Mouse (Mus musculus) ES-E14 (cell line): ENCODE measurements around the gene Mtmr14. TPM values are rescaled to one million over a fixed set of nuclear protein-coding genes. Genes with fewer than 3 reads are reported as not detected.

Experiments used
- DNase-seq: peaks from one replicate; pipeline ENCODE4 v3.0.0-alpha.2; 2013; ENCODE audit warnings: low read depth, low spot score
- H3K27ac ChIP-seq: 2 replicates; pipeline ENCODE4 v1.5.1; 2012; ENCODE audit warnings: low read depth, mild to moderate bottlenecking, low read length, moderate library complexity, mixed read lengths; ENCODE audit not compliant: poor library complexity, insufficient read depth, severe bottlenecking
- H3K36me3 ChIP-seq: 2 replicates; pipeline ENCODE4 v1.6.1; 2012; ENCODE audit warnings: mild to moderate bottlenecking, low read length, moderate library complexity, mixed read lengths; ENCODE audit not compliant: control insufficient read depth, poor library complexity, insufficient read depth, severe bottlenecking
- H3K4me1 ChIP-seq, 2 experiments: fragments of 150-350 bp in 1 of 2; sonication (generic) in 1 of 2; 2 replicates each; pipeline ENCODE4 v1.6.1; 2012; ENCODE audit warnings: low read length in 2 of 2, mild to moderate bottlenecking in 1 of 2, mixed read lengths in 1 of 2; ENCODE audit not compliant: control insufficient read depth in 2 of 2, insufficient read depth in 2 of 2, poor library complexity in 1 of 2
- H3K4me3 ChIP-seq, 2 experiments: fragments of 150-350 bp in 1 of 2; sonication (generic) in 1 of 2; 2 replicates each; pipeline ENCODE4 v1.5.1; 2012; ENCODE audit warnings: low read length in 2 of 2, low read depth in 1 of 2, mild to moderate bottlenecking in 1 of 2, mixed read lengths in 1 of 2; ENCODE audit not compliant: insufficient read depth in 1 of 2, poor library complexity in 1 of 2, severe bottlenecking in 1 of 2
- H3K9ac ChIP-seq: 2 replicates; pipeline ENCODE4 v1.6.1; 2012; ENCODE audit warnings: low read depth, mild to moderate bottlenecking, low read length, mixed read lengths; ENCODE audit not compliant: poor library complexity, insufficient read depth, severe bottlenecking
- H3K9me3 ChIP-seq: fragments of 150-350 bp; sonication (generic); 2 replicates; pipeline ENCODE4 v1.6.1; 2012; ENCODE audit warnings: low read depth, mild to moderate bottlenecking, low read length; ENCODE audit not compliant: control insufficient read depth, insufficient read depth
- CHD2 ChIP-seq: IDR thresholded peaks from 2 replicates; pipeline ENCODE4 v1.6.1; 2014; ENCODE audit warnings: mild to moderate bottlenecking, low read depth, low read length, inconsistent platforms
- HCFC1 ChIP-seq: IDR thresholded peaks from 2 replicates; pipeline ENCODE4 v1.6.1; 2012; ENCODE audit warnings: low read length, inconsistent platforms, borderline replicate concordance; ENCODE audit not compliant: insufficient read depth
- MAFK ChIP-seq: IDR thresholded peaks from 2 replicates; pipeline ENCODE4 v1.6.1; 2014; ENCODE audit warnings: mild to moderate bottlenecking, low read depth, low read length, inconsistent platforms; ENCODE audit not compliant: insufficient read depth
- ZC3H11A ChIP-seq: IDR thresholded peaks from 2 replicates; pipeline ENCODE4 v1.6.1; 2012; ENCODE audit warnings: low read depth, mild to moderate bottlenecking, inconsistent platforms, low read length, borderline replicate concordance
- ZNF384 ChIP-seq: IDR thresholded peaks from 2 replicates; pipeline ENCODE4 v1.6.1; 2012; ENCODE audit warnings: low read depth, low read length, inconsistent platforms
- in situ Hi-C, 2 experiments: fragments of 600-800 bp; cut with MboI; formaldehyde crosslinking; loops; one replicate each; pipeline ENCODE4 v1.15.1; 2025; ENCODE audit warnings: low sequenced_read_pairs in 2 of 2, inconsistent platforms in 1 of 2; ENCODE audit not compliant: unreplicated experiment in 2 of 2
- total RNA-seq: library from RNA; depleted of rRNA; stranded (reverse); fragments of 300-350 nt; gene quantifications from 2 replicates; pipeline ENCODE4 v1.2.3, GENCODE M21; 2012

Gene Mtmr14
- total RNA-seq, 1 experiment, result 42.4 TPM

- no peaks in the 10 kb centered on the region for H3K9me3 ChIP-seq
- H3K9ac ChIP-seq, result peak within 1 kb of the TSS; percentile 18; the same call in 1 of the 2 replicates
- DNase-seq, result peak; percentile 66
- peaks cover 0 to 11% of the 10 kb centered on the region in 2 experiments; a peak in 1 of 4 replicates for H3K4me1 ChIP-seq
- peak within 1 kb of the TSS; percentile 52 to 59 for H3K4me3 ChIP-seq
- H3K36me3 ChIP-seq, result no peaks in the 10 kb centered on the region
- in situ Hi-C loops, result no loop called here
- TF ChIP-seq ZC3H11A (no peak), CHD2 (no peak), HCFC1 (no peak), ZNF384 (no peak), MAFK (no peak)
- no peak within 1 kb of the TSS for H3K27ac ChIP-seq
Observed at GRCm38 (mm10) chr6:113282101-113282802, 44.6 kb downstream of the Mtmr14 start, which contains the start of gene Cpne9. TSS of gene Cpne9 (plus strand) at chr6:113282307.

- no peak for DNase-seq
- in situ Hi-C loops, result no loop called here
- TF ChIP-seq MAFK (no peak), ZC3H11A (no peak)
- H3K9me3 ChIP-seq, result no peaks in the 10 kb centered on the region
- H3K9ac ChIP-seq, result peak overlapping the region; percentile 18; the same call in 1 of the 2 replicates
- no peaks in the 10 kb centered on the region for H3K36me3 ChIP-seq
- peak overlapping the region; percentile 48 to 59 for H3K4me3 ChIP-seq
- no peak overlapping the region for H3K27ac ChIP-seq
- H3K4me1 ChIP-seq, result peaks cover 0 to 11% of the 10 kb centered on the region in 2 experiments; a peak in 1 of 4 replicates
Observed at GRCm38 (mm10) chr6:113282969-113283368, 45.3 kb downstream of the Mtmr14 start.

GRCm38 (mm10) chr6:113283500-113283899 lies 45.9 kb downstream of the Mtmr14 start:
- Histone ChIP-seq H3K36me3 (no peaks in the 10 kb centered on the region), H3K27ac (no peak overlapping the region), H3K9ac (peak overlapping the region; percentile 3; the same call in 1 of the 2 replicates), H3K4me1 (peaks cover 0 to 13% of the 10 kb centered on the region in 2 experiments; a peak in 1 of 4 replicates), H3K9me3 (no peaks in the 10 kb centered on the region), H3K4me3 (peak overlapping the region; percentile 48 to 59)
- peak; percentile 95 for DNase-seq
- TF ChIP-seq HCFC1 (no peak), ZNF384 (no peak), CHD2 (no peak)
- in situ Hi-C loops, result no loop called here

DNA sequence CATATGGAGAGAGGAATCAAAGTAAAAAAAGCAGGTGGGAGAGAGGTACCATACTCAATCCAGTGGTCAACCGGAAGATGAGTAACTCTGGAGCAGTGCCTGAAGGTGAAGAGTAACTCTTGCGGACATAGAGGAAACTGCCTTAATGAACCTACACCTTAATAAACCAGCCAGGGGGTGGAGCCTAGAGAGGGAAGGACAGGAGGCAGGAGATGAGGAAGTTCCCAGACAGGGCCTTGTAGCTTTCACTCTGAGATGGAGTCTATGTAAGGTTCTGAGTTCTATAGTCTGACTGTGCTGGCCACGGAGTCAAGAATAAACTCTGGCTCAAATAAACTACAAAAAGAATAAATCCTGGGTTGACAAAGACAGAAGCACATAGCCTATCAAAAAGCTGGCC lies 47.3 kb downstream of the Mtmr14 start:
- H3K36me3 ChIP-seq, result no peaks in the 10 kb centered on the region
- TF ChIP-seq CHD2 (no peak), ZC3H11A (no peak), ZNF384 (no peak), HCFC1 (no peak), MAFK (no peak)
- in situ Hi-C loops, result no loop called here
- no peak overlapping the region for H3K4me3 ChIP-seq
- no peak for DNase-seq
- H3K4me1 ChIP-seq, result peaks cover under 1 to 22% of the 10 kb centered on the region in 2 experiments; a peak in 2 of 4 replicates
- no peaks in the 10 kb centered on the region for H3K9me3 ChIP-seq
- H3K27ac ChIP-seq, result no peak overlapping the region
- H3K9ac ChIP-seq, result no peak overlapping the region
